Mouse (Mus musculus) bone marrow macrophage, adult 2 months (primary cell): ENCODE results near the gene Tectb. TPM values are rescaled to one million over a fixed set of nuclear protein-coding genes. Genes with fewer than 3 reads are reported as not detected.
"Not testable (repeated sequence)": the region's sequence is repeated elsewhere in the genome, so short reads cannot be mapped to it uniquely, and the experiment has no call there.

Experiments
- H3K27ac ChIP-seq: 2 replicates; pipeline ENCODE4 v1.5.1; 2012; ENCODE audit warnings: low read depth, low read length; ENCODE audit not compliant: insufficient read depth
- H3K4me1 ChIP-seq: 2 replicates; pipeline ENCODE4 v1.6.1; 2012; ENCODE audit warnings: low read length; ENCODE audit not compliant: control insufficient read depth, insufficient read depth
- H3K4me3 ChIP-seq: 2 replicates; pipeline ENCODE4 v1.5.1; 2012; ENCODE audit warnings: mild to moderate bottlenecking, low read length, moderate library complexity; ENCODE audit not compliant: insufficient read depth
- CTCF ChIP-seq: IDR thresholded peaks from 2 replicates; pipeline ENCODE4 v1.5.1; 2012; ENCODE audit warnings: low read depth, mild to moderate bottlenecking, low read length, moderate library complexity
- POLR2A ChIP-seq: IDR thresholded peaks from 2 replicates; pipeline ENCODE4 v1.6.1; 2012; ENCODE audit warnings: mild to moderate bottlenecking, low read depth, low read length, borderline replicate concordance
- polyA plus RNA-seq: library from polyadenylated mRNA; stranded (reverse); fragments of >200 nt; gene quantifications from 2 replicates; pipeline ENCODE4 v1.2.4, GENCODE M21; 2012; ENCODE audit not compliant: missing spikeins, insufficient read depth, insufficient read length

Gene Tectb
- polyA plus RNA-seq, 1 experiment, result not detected

DNA sequence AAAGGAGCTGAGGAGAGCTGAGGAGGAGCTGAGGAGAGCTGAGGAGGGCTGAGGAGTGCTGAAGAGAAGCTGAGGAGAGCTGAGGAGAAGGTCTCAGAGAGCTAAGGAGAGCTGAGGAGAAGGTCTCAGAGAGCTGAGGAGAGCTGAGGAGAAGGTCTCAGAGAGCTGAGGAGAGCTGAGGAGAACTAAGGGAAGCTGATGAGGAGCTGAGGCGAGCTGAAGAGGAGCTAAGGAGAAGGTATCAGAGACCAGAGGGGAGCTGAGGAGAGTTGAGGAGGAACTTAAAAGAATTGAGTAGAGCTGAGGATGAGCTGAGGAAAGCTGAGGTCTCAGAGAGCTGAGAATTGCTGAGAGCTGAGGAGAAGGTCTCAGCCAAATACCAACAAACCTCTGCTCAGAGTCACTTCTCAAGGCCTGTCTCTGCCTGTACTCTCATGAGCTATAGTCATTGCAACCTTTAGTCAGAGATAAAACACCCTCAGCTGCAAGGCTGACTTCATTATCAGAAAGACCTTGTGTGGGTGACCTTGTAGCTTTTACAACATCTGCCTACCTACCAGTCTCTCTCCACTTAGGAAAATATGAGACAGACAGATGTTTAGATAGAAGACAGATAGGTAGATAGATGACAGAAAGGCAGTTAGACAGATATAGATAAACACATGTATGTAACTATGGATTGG lies 15.2 kb upstream of the Tectb start:
- Histone ChIP-seq H3K4me1 (no peaks in the 10 kb centered on the region), H3K27ac (no peak overlapping the region), H3K4me3 (no peak overlapping the region)
- TF ChIP-seq POLR2A (no peak), CTCF (no peak)

DNA sequence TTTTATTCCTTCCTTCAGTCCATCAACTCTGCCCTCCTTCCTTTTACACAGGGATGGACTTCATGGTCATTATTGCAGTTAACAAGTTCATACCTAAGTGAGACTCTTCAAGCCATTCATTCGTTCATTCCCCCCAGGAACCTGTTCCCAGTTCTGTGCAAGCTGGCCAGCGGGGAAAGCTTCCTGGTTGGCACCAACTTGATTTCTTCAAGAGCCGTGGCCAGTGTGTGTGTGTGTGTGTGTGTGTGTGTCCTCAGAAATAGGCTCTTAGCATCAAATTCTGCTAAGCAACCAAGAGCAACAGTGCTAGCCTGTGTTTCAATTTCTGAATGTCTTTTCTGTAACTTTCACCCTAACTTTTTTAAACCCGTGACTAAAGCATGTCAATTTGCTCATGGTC lies 14.6 kb upstream of the Tectb start:
- no peak overlapping the region for H3K4me3 ChIP-seq
- no peak overlapping the region for H3K27ac ChIP-seq
- TF ChIP-seq CTCF, result no peak
- no peak for TF ChIP-seq POLR2A
- H3K4me1 ChIP-seq, result no peaks in the 10 kb centered on the region

DNA sequence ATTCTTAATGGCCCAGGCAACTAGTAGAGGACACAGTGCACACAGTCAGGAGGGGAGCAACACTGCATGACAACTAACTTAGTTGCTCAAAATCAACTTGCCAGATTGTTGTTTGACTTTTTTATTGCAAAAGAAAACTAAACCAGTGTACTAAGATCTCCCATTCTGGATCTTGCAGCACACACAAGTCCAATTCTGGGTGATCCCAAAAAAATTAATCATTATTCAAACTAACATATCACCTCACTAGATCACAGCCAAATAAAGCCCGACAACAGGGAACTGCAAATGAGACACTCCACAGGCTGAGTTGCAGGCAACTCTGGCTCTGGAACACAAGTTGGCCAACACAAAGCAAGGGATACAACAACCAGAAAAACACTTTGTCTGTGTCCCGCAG lies 13.8 kb upstream of the Tectb start:
- H3K4me1 ChIP-seq, result no peaks in the 10 kb centered on the region
- no peak overlapping the region for H3K4me3 ChIP-seq
- TF ChIP-seq CTCF, result no peak
- no peak for TF ChIP-seq POLR2A
- H3K27ac ChIP-seq, result no peak overlapping the region

DNA sequence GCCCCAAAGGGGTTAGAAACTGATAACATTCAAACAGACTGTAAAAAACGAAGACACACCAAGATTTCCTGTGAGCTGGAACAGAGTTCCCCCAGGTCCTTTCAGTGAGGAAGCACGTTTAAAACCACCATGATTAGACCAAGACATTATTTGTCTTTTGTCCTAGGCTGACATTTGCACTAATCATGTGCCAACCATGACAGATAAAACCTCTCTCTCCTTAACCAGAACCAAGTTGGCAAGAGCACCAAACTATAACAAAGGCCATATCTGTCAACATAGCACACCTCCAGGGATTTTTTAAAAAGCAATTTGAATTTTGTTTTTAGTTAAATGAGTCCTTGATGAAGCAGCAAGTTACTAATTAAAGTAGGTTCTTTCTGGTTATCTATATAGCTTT lies 12.8 kb upstream of the Tectb start:
- H3K4me1 ChIP-seq, result no peaks in the 10 kb centered on the region

DNA sequence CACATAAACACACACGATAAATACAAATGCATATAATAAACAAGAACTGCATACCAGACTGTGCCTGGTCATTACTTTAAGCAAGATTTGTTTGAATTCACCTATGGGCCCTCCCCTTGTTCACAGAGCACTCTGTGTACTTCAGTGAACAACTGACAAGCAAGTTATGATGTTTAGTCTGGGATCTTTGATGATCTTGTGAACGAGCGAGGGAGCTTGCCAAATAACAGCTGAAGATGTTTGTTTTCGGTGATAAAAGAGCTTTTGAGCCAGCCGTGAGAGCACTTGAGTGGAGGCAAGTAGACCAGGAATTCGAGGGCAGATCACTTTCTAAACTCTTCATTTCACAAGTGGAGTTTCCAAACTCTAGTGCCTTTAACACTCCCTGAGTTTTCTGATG lies 12.2 kb upstream of the Tectb start:
- H3K4me3 ChIP-seq, result no peak overlapping the region
- TF ChIP-seq POLR2A (no peak), CTCF (no peak)

More for the DNA sequence above, 12.8 kb upstream of the Tectb start:
- TF ChIP-seq POLR2A (no peak), CTCF (no peak)
- Histone ChIP-seq H3K4me3 (no peak overlapping the region), H3K27ac (no peak overlapping the region)

DNA sequence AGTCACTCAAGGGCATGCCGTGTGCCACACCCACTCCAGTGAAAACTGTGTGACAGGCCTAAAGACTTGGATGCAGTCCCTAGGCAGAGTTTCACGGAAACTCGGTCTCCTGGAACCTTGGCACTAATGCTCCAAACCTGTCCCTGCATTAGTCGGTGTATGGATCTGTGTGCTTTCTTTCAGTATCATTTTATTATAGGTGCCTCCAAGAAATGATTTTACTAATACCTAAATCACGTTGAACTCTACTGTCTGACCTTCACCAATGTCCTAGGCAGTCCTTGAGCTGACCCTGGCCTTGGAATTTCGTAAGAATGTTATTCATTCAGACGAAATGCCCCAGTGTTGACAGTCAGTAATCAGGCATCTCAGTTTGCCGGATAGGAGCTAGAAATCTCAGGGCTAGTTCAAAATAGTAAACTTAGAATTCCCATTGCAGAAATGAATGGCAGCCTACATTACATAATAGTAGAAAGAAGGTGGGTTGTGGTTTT lies 11.2 kb upstream of the Tectb start:
- not testable (repeated sequence) for H3K27ac ChIP-seq, H3K4me3 ChIP-seq, H3K4me1 ChIP-seq

More for the DNA sequence above, 12.2 kb upstream of the Tectb start:
- no peaks in the 10 kb centered on the region for H3K4me1 ChIP-seq
- H3K27ac ChIP-seq, result no peak overlapping the region

DNA sequence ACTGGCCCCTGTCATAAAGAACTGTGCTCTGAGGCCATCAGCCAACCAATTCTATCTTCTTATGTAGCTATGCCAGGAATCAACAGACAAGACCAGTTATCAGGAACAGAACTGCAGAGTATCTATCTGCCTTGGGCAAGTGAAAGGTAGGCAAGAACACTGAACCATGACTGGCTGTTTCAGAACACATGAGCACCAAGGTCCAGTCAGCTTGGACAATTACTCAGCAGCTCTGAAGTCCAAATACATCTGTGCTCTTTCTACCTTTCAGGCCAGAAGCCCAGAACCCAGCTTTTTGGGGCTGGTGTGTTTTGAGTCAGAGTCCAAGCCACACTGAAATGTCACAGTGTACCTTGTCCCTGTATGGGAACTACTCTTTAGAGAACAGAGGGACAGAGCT lies 10.1 kb upstream of the Tectb start:
- no peak for TF ChIP-seq CTCF
- TF ChIP-seq POLR2A, result no peak
- no peak overlapping the region for H3K27ac ChIP-seq
- no peak overlapping the region for H3K4me3 ChIP-seq
- H3K4me1 ChIP-seq, result no peaks in the 10 kb centered on the region

DNA sequence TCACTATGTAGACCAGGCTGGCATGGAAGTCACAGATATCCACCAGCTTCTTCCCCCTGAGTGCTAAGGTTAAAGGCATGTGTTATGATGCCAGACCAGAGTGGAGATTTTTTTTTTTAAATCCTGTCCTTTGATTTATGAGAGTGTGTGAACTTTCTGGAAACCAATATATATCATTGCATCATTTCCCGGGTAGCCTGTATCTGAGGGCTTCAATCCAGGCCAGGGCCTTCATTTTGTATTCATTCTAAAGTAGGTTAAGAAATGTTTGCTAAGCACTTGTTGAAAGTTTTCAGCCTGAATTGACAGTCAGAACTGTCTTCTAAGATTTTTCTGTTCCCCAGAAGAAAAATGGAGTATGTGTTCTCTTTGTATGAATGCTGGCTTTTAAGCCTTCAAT lies 8.9 kb upstream of the Tectb start:
- Histone ChIP-seq H3K27ac (no peak overlapping the region), H3K4me1 (no peaks in the 10 kb centered on the region), H3K4me3 (no peak overlapping the region)
- TF ChIP-seq POLR2A (no peak), CTCF (no peak)

DNA sequence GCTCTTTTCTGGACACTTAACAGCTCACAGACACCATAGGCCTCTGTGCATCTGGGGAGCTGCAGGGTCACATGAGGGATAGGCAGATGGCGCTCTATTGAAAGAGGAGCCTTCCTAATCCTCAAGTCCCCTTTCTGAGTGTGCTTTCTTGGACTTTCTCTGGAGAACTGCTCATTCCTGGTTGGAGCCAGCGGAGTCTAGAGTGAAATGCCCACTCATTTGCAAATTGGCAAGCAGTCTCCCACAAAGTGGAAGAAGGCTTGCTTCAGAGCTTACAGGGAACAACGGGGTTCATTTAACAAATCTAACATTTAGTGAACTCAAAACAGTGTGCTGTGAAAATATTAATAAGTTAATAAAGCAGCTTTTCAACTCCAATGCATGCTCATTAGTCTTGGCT lies 3.4 kb upstream of the Tectb start:
- Histone ChIP-seq H3K4me3 (no peak overlapping the region), H3K4me1 (no peaks in the 10 kb centered on the region), H3K27ac (no peak overlapping the region)
- TF ChIP-seq POLR2A (no peak), CTCF (no peak)

DNA sequence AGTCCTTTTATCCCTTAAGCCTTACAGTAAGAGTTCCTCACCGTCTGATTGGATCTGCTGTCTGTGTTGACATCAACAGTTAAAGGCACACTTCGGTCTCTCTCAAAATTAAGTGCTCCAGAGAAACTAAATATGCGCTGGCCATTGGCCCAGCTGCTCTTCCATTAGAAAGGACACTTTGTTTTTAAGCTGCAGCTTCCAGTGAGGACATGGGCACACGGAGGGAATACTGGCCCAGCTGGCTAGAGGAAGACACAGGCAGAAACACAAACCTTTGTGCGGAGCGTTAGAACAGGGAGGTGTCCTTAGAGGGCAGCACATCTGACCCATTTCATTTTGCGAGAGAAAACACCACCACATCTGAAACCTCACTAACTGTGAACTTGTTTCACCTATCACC lies 3.9 kb downstream of the Tectb start:
- Histone ChIP-seq H3K4me1 (no peaks in the 10 kb centered on the region), H3K27ac (no peak overlapping the region), H3K4me3 (no peak overlapping the region)
- TF ChIP-seq CTCF (no peak), POLR2A (no peak)

DNA sequence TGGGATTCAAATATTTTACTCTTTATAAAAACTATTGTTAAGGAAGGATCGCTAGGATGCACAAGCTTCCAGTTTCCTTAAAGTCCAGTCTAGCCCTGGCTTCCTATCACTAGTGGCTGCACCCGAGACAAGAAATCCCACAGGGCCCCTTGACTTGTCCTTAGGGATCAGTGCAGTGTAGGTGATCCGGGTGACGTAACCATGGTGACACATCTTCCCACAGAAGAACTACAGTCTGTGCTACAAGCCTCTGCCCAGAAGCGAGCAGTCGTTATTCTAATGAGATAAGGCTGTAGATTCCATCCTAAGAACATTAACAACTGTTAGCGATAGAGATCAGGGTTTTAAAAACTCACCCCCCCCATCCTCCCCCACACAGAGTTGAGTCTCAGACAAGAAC lies 4.5 kb downstream of the Tectb start:
- Histone ChIP-seq H3K27ac (no peak overlapping the region), H3K4me3 (no peak overlapping the region), H3K4me1 (no peaks in the 10 kb centered on the region)

More for the DNA sequence above, 4.5 kb downstream of the Tectb start:
- TF ChIP-seq POLR2A, result no peak
- no peak for TF ChIP-seq CTCF
